Mouse (Mus musculus) macrophage (primary cell): ENCODE results near the gene Gm8897. TPM values are rescaled to one million over a fixed set of nuclear protein-coding genes. Genes with fewer than 3 reads are reported as not detected.
"Not testable (repeated sequence)": the region's sequence is repeated elsewhere in the genome, so short reads cannot be mapped to it uniquely, and the experiment has no call there.

Source experiments
- H3K27ac ChIP-seq: fragments of 350-480 bp; formaldehyde crosslinking; 2 replicates; pipeline ENCODE4 v1.9.0; 2021
- H3K36me3 ChIP-seq: fragments of 350-480 bp; formaldehyde crosslinking; 2 replicates; pipeline ENCODE4 v1.9.0; 2021; ENCODE audit errors: inconsistent target
- H3K4me3 ChIP-seq: fragments of 350-480 bp; formaldehyde crosslinking; 2 replicates; pipeline ENCODE4 v1.9.0; 2021; ENCODE audit errors: inconsistent target
- H3K79me2 ChIP-seq: fragments of 350-480 bp; formaldehyde crosslinking; 2 replicates; pipeline ENCODE4 v1.9.0; 2021; ENCODE audit errors: inconsistent target
- WGBS: methylation state at CpG from one replicate; pipeline ENCODE4 v1.1.7; 2026; ENCODE audit warnings: inconsistent platforms; ENCODE audit not compliant: missing documents; 5-methylcytosine and 5-hydroxymethylcytosine counted together
- polyA plus RNA-seq: library from polyadenylated mRNA; stranded (reverse); fragments of 250-400 nt; gene quantifications from 3 replicates; pipeline ENCODE4 v1.2.4, GENCODE M21; 2018; ENCODE audit warnings: inconsistent platforms
- total RNA-seq, 78 experiments: library from RNA; depleted of rRNA; stranded (reverse); fragments of 250-400 nt; gene quantifications; 1 replicate in 9 of 78; 2 replicates in 24 of 78; 3 replicates in 43 of 78; 4 replicates in 2 of 78; pipeline ENCODE4 v1.2.4; 2018; ENCODE audit warnings: inconsistent platforms in 56 of 78

Gene Gm8897
- not detected for total RNA-seq (2018; cell fraction: chromatin; rRNA removed)
- total RNA-seq (2018; cell fraction: cytosol; rRNA removed), result not detected
- total RNA-seq (2018; cell fraction: nucleus; rRNA removed), result not detected
- polyA plus RNA-seq, result not detected in 3 replicates

GRCm38 (mm10) chr5:11416118-11416517 is at the start of gene Gm8897:
Gm8897 (plus strand) TSS chr5:11416418.
- not testable (repeated sequence) for H3K79me2 ChIP-seq, H3K27ac ChIP-seq, H3K4me3 ChIP-seq, H3K36me3 ChIP-seq
- WGBS, result no CpG with 5 or more reads among the region's 2 CpGs

GRCm38 (mm10) chr5:11416691-11417090 is 473 bp downstream of the Gm8897 start:
- H3K36me3 ChIP-seq, H3K27ac ChIP-seq, H3K79me2 ChIP-seq, H3K4me3 ChIP-seq: not testable (repeated sequence)
- WGBS, result no CpG with 5 or more reads among the region's 1 CpGs

Other genes with a start within 250 kb of the Gm8897 start
- not detected in 3 replicates for gene Gm5861, start 233.3 kb upstream of the Gm8897 start, polyA plus RNA-seq
- gene Gm8890, start 160.4 kb upstream of the Gm8897 start, polyA plus RNA-seq, result not detected in 3 replicates
- not detected in 3 replicates for gene Speer1, start 74.9 kb upstream of the Gm8897 start, polyA plus RNA-seq
- gene Gm8906, start 86.3 kb downstream of the Gm8897 start, polyA plus RNA-seq, result not detected in 3 replicates
- gene Gm6460, start 178.5 kb downstream of the Gm8897 start, polyA plus RNA-seq, result not detected in 3 replicates